Mouse (Mus musculus) small intestine, adult 2 months (tissue): ENCODE results near the gene Zfp598.

Experiments
- CTCF ChIP-seq: fragments of 200-500 bp; IDR thresholded peaks from 2 replicates; pipeline ENCODE4 v1.5.1; 2012; ENCODE audit warnings: low read depth, mild to moderate bottlenecking, control low read depth, inconsistent platforms, low read length, moderate library complexity, mixed read lengths; ENCODE audit not compliant: insufficient replicate concordance, insufficient read length; ENCODE audit errors: extremely low read depth
- POLR2A ChIP-seq: fragments of 200-500 bp; IDR thresholded peaks from 2 replicates; pipeline ENCODE4 v1.6.1; 2012; ENCODE audit warnings: low read depth, mild to moderate bottlenecking, control low read depth, inconsistent platforms, low read length, moderate library complexity

GRCm38 (mm10) chr17:24725637-24726390 is 56.3 kb downstream of the Zfp598 start:
- TF ChIP-seq CTCF: no peak
- no peak for TF ChIP-seq POLR2A
